Mouse (Mus musculus) kidney, embryonic 14.5 days (tissue): ENCODE data around the gene Nup43. TPM values are rescaled to one million over a fixed set of nuclear protein-coding genes. Genes with fewer than 3 reads are reported as not detected.
A peak's percentile ranks its signal among the peaks of the same experiment; 100 is the strongest.

ENCODE experiments used
- ATAC-seq: fragments of 200-750 bp; cut with Nextera tagmentation; 2 replicates; pipeline ENCODE4 v1.8.0; 2017; ENCODE audit warnings: moderate number of reproducible peaks, mild to moderate bottlenecking, moderate TSS enrichment, moderate library complexity; ENCODE audit not compliant: low FRiP score, low TSS enrichment
- H3K27ac ChIP-seq: fragments of 300-500 bp; sonication (generic); 2 replicates; pipeline ENCODE4 v1.5.1; 2014; ENCODE audit warnings: low read depth, mild to moderate bottlenecking, low read length, moderate library complexity, mixed read lengths
- H3K27me3 ChIP-seq: fragments of 300-500 bp; sonication (generic); 2 replicates; pipeline ENCODE4 v1.6.1; 2014; ENCODE audit warnings: mild to moderate bottlenecking, low read length; ENCODE audit not compliant: control insufficient read depth, insufficient read depth
- H3K36me3 ChIP-seq: fragments of 300-500 bp; sonication (generic); 2 replicates; pipeline ENCODE4 v1.6.1; 2014; ENCODE audit warnings: low read length, mixed read lengths; ENCODE audit not compliant: control insufficient read depth, insufficient read depth
- H3K4me1 ChIP-seq: fragments of 300-500 bp; sonication (generic); 2 replicates; pipeline ENCODE4 v1.6.1; 2014; ENCODE audit warnings: low read length, mixed read lengths; ENCODE audit not compliant: control insufficient read depth, insufficient read depth
- H3K4me2 ChIP-seq: fragments of 300-500 bp; sonication (generic); replicated peaks from 2 replicates; pipeline ENCODE4 v1.6.1; 2014; ENCODE audit warnings: low read depth, mild to moderate bottlenecking, low read length
- H3K4me3 ChIP-seq: fragments of 300-500 bp; sonication (generic); 2 replicates; pipeline ENCODE4 v1.5.1; 2014; ENCODE audit warnings: mild to moderate bottlenecking, low read length
- H3K9ac ChIP-seq: fragments of 300-500 bp; sonication (generic); 2 replicates; pipeline ENCODE4 v1.6.1; 2014; ENCODE audit warnings: low read depth, mild to moderate bottlenecking, low read length, moderate library complexity
- H3K9me3 ChIP-seq: fragments of 300-500 bp; sonication (generic); 2 replicates; pipeline ENCODE4 v1.6.1; 2016; ENCODE audit warnings: low read length; ENCODE audit not compliant: control insufficient read depth
- WGBS: fragments of 180-500 bp; shearing (Covaris S2); extraction: QIAGEN DNeasy Blood & Tissue Kit; methylation state at CpG from one replicate; pipeline ENCODE4 v1.1.7; 2014; 5-methylcytosine and 5-hydroxymethylcytosine counted together
- polyA plus RNA-seq: library from polyadenylated mRNA; unstranded; fragments of >200 nt; fragmentation: Nextera tagmentation; extraction: Ambion mirVana; gene quantifications from 2 replicates; pipeline ENCODE4 v1.2.1, GENCODE M21; 2014

Nup43 gene
- polyA plus RNA-seq, 1 experiment from 2014 or later: 70.1 TPM

DNA sequence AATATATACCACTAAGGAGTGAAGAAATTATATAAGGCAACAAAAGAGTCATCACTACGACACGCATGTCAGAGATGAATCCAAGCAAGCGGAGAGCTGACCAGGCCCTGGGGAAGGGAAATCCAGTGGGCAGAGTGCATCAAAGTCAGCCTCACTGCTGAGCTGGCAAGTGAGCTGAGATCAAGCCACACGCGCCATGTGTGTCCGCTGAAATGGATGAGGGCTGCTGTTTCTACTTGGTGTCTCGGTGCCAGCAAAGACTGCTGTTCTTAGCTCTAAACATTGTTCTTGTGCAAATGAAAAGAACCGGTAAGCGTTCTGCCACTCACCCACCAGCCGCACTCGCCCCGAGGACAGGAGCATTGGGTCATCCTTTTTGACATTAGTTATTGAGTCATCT, 26.9 kb upstream of the Nup43 start:
- Histone ChIP-seq H3K27me3 (no peaks in the 10 kb centered on the region), H3K9ac (no peak overlapping the region), H3K4me3 (no peak overlapping the region), H3K9me3 (no peaks in the 10 kb centered on the region), H3K36me3 (peaks cover 65% of the 10 kb centered on the region), H3K27ac (no peak overlapping the region), H3K4me1 (no peaks in the 10 kb centered on the region), H3K4me2 (no peak overlapping the region)
- no peak for ATAC-seq
- WGBS: 97% methylated on average over 12 of the region's 12 CpGs

DNA sequence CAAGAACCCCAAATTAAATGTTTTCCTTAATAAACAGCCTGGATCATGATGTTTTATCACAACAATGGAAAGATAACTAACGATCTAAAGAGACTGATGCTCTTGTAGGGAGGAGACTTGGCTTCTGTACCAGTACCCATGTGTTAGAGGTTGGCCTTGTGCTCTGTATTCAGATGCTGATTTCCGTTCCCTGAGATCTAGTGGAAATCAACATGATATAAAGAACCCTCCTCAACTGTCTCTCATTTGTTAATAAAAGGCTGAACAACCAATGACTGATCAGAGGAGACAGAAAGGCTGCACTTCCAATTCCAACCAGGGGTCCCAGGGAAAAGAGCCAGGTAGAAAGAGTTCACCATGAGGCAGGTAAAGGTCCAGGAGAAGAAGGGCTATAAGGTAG, 21.4 kb upstream of the Nup43 start:
- Histone ChIP-seq H3K9me3 (no peaks in the 10 kb centered on the region), H3K36me3 (peaks cover 51% of the 10 kb centered on the region)

DNA sequence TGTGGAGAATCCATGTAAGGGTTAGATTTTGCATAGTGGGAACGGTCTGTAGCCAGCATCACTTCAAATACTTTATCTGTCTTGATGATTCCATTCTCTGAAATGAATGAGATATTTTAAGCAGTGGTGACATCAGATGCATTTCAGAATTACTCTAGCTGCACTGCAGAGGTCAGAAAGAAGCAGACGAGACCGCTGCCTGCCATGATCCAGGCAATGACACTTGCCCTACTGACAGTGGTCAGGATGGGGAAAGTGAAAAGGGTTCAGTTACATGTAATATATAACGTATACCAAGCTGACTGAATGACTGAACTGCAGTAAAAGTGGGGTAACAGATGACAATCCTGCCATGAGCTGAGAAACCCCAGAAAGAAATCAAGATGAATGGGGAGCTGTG, 18.2 kb upstream of the Nup43 start:
- no peak overlapping the region for H3K4me2 ChIP-seq
- no peaks in the 10 kb centered on the region for H3K9me3 ChIP-seq
- 63% methylated on average over 4 of the region's 4 CpGs for WGBS
- H3K4me1 ChIP-seq: no peaks in the 10 kb centered on the region
- no peaks in the 10 kb centered on the region for H3K27me3 ChIP-seq
- ATAC-seq: no peak
- H3K4me3 ChIP-seq: no peak overlapping the region
- no peak overlapping the region for H3K27ac ChIP-seq
- H3K36me3 ChIP-seq: peaks cover 30% of the 10 kb centered on the region
- H3K9ac ChIP-seq: no peak overlapping the region

More for the DNA sequence above, 21.4 kb upstream of the Nup43 start:
- Histone ChIP-seq H3K4me3 (no peak overlapping the region), H3K27ac (no peak overlapping the region), H3K4me2 (no peak overlapping the region), H3K27me3 (no peaks in the 10 kb centered on the region), H3K9ac (no peak overlapping the region), H3K4me1 (no peaks in the 10 kb centered on the region)
- ATAC-seq: no peak
- 89% methylated on average over 2 of the region's 2 CpGs for WGBS

DNA sequence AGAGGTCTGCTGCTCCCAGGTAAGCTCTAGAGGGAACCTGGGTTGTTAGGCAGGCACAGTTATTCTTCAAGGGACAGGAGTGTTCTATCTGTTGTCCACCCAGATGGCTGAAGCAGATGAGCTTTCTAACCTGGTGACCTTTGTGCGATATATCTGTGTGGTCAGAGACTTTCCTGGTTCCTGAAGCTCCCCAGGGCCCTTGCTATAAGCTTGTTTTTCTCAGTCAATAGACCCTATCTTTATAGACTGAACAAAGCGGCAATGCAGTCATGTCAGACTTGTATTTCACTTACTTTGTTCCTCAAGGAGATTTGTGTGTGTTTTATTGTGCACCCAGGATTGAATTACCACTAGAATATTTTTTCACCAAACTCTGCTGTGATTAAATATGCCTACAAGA, 16.2 kb upstream of the Nup43 start:
- Histone ChIP-seq H3K27ac (no peak overlapping the region), H3K9me3 (no peaks in the 10 kb centered on the region), H3K9ac (no peak overlapping the region), H3K36me3 (peaks cover 23% of the 10 kb centered on the region), H3K27me3 (no peaks in the 10 kb centered on the region), H3K4me3 (no peak overlapping the region), H3K4me2 (no peak overlapping the region), H3K4me1 (no peaks in the 10 kb centered on the region)
- peak; percentile 55; the same call in 1 of the 2 replicates for ATAC-seq
- 47% methylated on average over 2 of the region's 2 CpGs for WGBS

DNA sequence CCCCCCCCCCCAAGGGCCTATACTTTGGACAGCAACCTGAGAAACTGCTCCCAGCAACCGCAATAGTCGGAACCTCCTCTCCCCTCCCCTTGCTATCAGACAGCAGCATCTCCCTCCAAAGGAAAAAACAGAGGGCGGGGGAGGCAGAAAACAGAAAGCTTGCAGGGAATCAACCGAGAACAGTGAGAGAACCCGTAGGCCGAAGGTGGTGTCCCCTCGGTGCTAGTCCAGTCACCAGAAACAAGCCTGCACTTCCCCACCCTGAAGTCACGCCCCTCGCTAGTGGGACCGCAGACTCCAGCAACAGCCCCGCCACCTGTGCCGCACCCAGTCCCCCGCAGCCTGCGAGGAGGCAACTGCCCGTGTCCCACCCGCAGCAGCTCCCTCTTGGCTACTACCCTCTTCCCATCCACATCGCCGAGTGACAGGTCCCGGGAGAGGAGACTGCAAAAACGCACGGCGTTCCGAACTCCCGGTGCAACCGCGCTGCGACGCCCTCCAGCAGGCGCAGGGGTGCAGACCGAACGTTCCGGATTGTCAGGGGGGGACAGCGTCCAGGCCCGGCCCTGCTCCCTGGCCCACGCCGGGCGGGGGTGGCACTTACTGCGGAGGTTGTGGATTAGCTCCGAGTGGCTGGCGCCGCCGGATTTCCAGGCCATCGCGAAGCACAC, 4.7 kb upstream of the Nup43 start:
- peak overlapping the region; percentile 85 for H3K27ac ChIP-seq
- peak overlapping the region; percentile 79 for H3K4me2 ChIP-seq
- under 1% methylated on average over 44 of the region's 44 CpGs for WGBS
- H3K9me3 ChIP-seq: no peaks in the 10 kb centered on the region
- no peaks in the 10 kb centered on the region for H3K36me3 ChIP-seq
- H3K4me3 ChIP-seq: peak overlapping the region; percentile 88
- peak; percentile 82 for ATAC-seq
- peak overlapping the region; percentile 87 for H3K9ac ChIP-seq
- no peaks in the 10 kb centered on the region for H3K27me3 ChIP-seq
- peaks cover 6% of the 10 kb centered on the region; the same call in 1 of the 2 replicates for H3K4me1 ChIP-seq

DNA sequence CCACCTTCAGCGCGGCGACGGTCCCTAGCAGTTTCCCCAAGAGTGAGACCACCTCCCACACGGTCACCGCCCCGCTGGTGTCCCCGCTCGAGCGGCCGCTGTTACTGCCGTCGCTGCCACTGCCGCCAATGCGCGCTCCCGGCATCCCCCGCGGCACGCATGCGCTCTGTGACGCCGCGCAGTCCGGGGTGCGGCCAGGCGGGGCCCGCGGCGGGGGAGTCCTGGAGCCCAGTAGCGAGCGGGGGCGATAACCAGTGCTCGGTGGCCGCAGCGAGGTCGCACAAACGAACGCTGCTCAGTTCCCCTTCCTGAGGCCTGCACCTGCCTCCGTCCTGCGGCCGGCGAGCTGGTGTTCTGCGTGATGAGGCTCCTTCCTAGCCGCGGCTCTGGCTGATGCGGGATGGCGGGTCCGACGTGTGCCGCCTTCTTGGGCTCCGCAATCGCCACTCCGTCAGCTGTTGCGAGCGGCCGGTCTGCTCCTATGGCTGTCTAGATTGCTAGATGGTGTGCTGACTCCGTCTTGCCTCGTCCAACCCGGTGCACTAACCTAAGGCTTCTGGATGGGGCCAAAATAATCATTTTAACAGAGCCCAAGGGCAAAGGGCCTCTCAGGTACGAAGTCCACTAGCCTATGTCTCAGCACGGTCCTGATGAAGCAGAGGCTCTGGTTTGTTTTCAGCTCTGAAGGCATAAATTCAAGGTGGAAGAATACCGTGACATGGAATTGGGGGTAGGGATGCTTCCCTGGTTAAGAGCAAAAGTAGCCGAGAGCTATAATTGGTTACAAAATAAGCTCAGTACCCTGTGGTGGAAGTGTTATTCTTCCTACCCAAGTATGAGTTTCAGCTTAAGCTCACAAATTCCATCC, 3.9 kb upstream of the Nup43 start:
- peak overlapping the region; percentile 87 for H3K9ac ChIP-seq
- H3K4me1 ChIP-seq: peaks cover 6% of the 10 kb centered on the region; the same call in 1 of the 2 replicates
- no peaks in the 10 kb centered on the region for H3K36me3 ChIP-seq
- WGBS: under 1% methylated on average over 63 of the region's 64 CpGs
- peak; percentile 92 for ATAC-seq
- peak overlapping the region; percentile 79 for H3K4me2 ChIP-seq
- peak overlapping the region; percentile 88 for H3K4me3 ChIP-seq
- H3K27ac ChIP-seq: peak overlapping the region; percentile 85
- H3K9me3 ChIP-seq: no peaks in the 10 kb centered on the region
- no peaks in the 10 kb centered on the region for H3K27me3 ChIP-seq

DNA sequence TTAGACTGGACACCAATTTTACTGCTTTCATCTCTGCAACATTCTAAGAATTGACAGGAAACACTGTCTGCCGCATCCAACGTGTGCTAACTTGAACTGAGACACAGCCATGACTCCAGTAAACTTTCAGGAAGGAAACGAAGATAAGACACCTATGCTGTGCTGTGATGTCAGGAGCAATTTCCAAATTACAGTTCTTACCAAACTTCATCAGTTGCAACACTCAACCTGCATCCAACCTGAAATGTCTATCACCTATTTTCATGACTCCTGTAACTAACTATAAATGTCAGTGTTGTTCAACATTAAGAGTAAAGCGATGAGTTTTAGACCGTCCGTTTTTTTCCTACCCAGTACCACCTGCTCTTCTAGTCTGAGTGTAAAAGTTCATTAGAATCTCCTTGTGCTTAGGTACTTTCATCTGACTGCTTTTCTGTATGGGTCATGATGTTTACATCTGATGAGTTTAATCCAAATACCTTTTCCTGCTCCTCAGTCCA, 3.2 kb upstream of the Nup43 start:
- peak overlapping the region; percentile 79 for H3K4me2 ChIP-seq
- H3K27me3 ChIP-seq: no peaks in the 10 kb centered on the region
- WGBS: 66% methylated on average over 6 of the region's 6 CpGs
- peak overlapping the region; percentile 87 for H3K9ac ChIP-seq
- H3K4me1 ChIP-seq: peaks cover 6% of the 10 kb centered on the region; the same call in 1 of the 2 replicates
- no peak overlapping the region for H3K27ac ChIP-seq
- ATAC-seq: no peak
- no peaks in the 10 kb centered on the region for H3K9me3 ChIP-seq
- H3K36me3 ChIP-seq: no peaks in the 10 kb centered on the region
- H3K4me3 ChIP-seq: peak overlapping the region; percentile 88

DNA sequence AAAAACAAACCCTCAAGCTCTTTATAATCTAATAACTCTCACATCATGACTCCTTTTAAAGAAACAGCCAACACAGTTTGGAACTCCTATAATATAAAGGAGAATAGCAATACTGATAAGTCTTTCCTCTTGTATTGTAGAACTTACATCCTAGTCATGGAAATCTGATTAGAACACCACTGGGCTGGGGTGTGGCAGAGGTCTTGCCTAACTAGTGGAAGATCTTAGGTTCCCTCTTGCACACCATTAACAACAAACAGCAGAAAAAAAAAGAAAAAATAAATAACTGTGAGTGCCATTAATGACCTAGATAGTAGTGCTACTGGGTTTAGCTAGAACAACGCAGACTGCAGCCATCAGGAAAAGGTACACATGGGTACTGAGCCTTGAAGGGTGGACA, 2.4 kb upstream of the Nup43 start:
- peaks cover 6% of the 10 kb centered on the region; the same call in 1 of the 2 replicates for H3K4me1 ChIP-seq
- no peaks in the 10 kb centered on the region for H3K9me3 ChIP-seq
- H3K27ac ChIP-seq: no peak overlapping the region
- no peak overlapping the region for H3K4me3 ChIP-seq
- H3K36me3 ChIP-seq: peaks cover 6% of the 10 kb centered on the region; the same call in 1 of the 2 replicates
- no peak overlapping the region for H3K4me2 ChIP-seq
- 92% methylated on average over 1 of the region's 1 CpGs for whole genome bisulfite sequencing
- no peaks in the 10 kb centered on the region for H3K27me3 ChIP-seq
- H3K9ac ChIP-seq: no peak overlapping the region
- no peak for ATAC-seq

DNA sequence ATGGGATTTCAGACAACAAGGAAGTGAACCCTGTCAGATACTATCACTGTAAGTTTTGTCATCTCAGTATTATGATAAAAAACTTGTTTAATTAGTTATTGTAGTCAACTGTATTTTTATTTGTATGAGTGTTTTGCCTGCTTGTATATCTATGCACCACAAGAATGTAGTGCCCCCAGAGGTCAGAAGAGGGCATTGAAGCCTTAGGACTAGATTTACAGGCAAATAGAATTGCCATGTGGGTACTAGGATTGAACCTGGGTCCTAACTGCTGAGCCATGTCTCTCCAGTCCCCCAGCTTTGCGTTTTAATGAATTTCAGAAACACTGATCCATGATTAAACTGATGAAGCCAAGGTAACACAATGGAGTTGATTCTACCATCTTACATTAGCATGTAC, 6.4 kb downstream of the Nup43 start:
- peaks cover 73% of the 10 kb centered on the region for H3K36me3 ChIP-seq
- H3K4me2 ChIP-seq: no peak overlapping the region
- H3K27ac ChIP-seq: no peak overlapping the region
- no peaks in the 10 kb centered on the region for H3K27me3 ChIP-seq
- no peak overlapping the region for H3K9ac ChIP-seq
- H3K4me3 ChIP-seq: no peak overlapping the region
- H3K9me3 ChIP-seq: no peaks in the 10 kb centered on the region
- no peak for ATAC-seq
- no peaks in the 10 kb centered on the region for H3K4me1 ChIP-seq
- 70% methylated on average over 1 of the region's 1 CpGs for WGBS
